Mouse (Mus musculus): ENCODE data around the gene Tesk2.

- TF ChIP-seq POLR2A (IDR thresholded peaks at IDR 0.05; ENCODE audit: low read depth, low read length), result no peak
- TF ChIP-seq CTCF (IDR thresholded peaks at IDR 0.05; ENCODE audit: extremely low read depth, insufficient read depth, insufficient read length, insufficient replicate concordance), result peak; percentile 60; the same call in 1 of the 2 replicates
Observed at GRCm38 (mm10) chr4:116703804-116704203, 16.9 kb upstream of the Tesk2 start.

Measured in spleen, adult 2 months (tissue).